Mouse (Mus musculus) embryonic fibroblast, embryonic 13.5 days (primary cell): ENCODE data around the gene Nacad.

Experiments
- CTCF ChIP-seq: IDR thresholded peaks from 2 replicates; pipeline ENCODE4 v1.5.1; 2011; ENCODE audit warnings: mild to moderate bottlenecking, control low read depth, low read length, moderate library complexity, borderline replicate concordance; ENCODE audit not compliant: insufficient read depth
- POLR2A ChIP-seq: IDR thresholded peaks from 2 replicates; pipeline ENCODE4 v1.6.1; 2011; ENCODE audit warnings: low read depth, mild to moderate bottlenecking, control low read depth, low read length, moderate library complexity

DNA sequence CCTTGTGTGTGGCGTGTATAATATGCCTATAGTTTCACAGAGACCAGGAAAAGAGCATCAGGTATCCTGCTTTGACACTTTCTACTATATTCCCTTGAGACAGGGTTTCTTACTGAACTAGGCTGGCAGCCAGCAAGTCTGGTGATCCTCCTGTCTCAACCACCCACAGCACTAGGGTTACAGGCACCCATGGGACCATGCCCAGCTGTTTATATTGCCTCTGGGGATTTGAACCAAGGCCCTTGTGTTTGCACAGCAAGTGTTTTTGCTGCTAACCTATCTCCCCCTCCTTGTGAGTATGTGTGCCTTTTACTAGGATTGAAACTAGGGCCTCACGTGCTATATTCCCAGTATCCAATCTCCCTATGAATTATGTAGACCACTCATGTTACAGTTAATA is 24.3 kb downstream of the Nacad start:
- no peak for TF ChIP-seq CTCF
- TF ChIP-seq POLR2A = no peak
